Mouse (Mus musculus): ENCODE measurements around the gene Nuak2. TPM values are rescaled to one million over a fixed set of nuclear protein-coding genes. Genes with fewer than 3 reads are reported as not detected.
"Not testable (repeated sequence)": the region's sequence is repeated elsewhere in the genome, so short reads cannot be mapped to it uniquely, and the experiment has no call there.

Gene Nuak2
- polyA plus RNA-seq, 1 experiment = 6.0 TPM

GRCm38 (mm10) chr1:132328565-132328964 is 12.6 kb downstream of the Nuak2 start:
- DNase-seq (ENCODE audit: low read depth) = no peak

- DNase-seq (ENCODE audit: low read depth) = no peak
Observed at GRCm38 (mm10) chr1:132329656-132330055, 13.7 kb downstream of the Nuak2 start.

- no peak for DNase-seq (ENCODE audit: low read depth)
Observed at GRCm38 (mm10) chr1:132330397-132330796, 14.5 kb downstream of the Nuak2 start.

- no peak for DNase-seq (ENCODE audit: low read depth)
Observed at GRCm38 (mm10) chr1:132331283-132331682, 15.4 kb downstream of the Nuak2 start.

- no peak for DNase-seq (ENCODE audit: low read depth)
Observed at GRCm38 (mm10) chr1:132333201-132333600, 17.3 kb downstream of the Nuak2 start.

- DNase-seq (ENCODE audit: low read depth) = no peak
Observed at GRCm38 (mm10) chr1:132333675-132334141, 17.8 kb downstream of the Nuak2 start.

- DNase-seq (ENCODE audit: low read depth) = no peak
Observed at GRCm38 (mm10) chr1:132334178-132334801, 18.4 kb downstream of the Nuak2 start.

GRCm38 (mm10) chr1:132335378-132335965 is 19.5 kb downstream of the Nuak2 start:
- no peak for DNase-seq (ENCODE audit: low read depth)

- no peak for DNase-seq (ENCODE audit: low read depth)
Observed at GRCm38 (mm10) chr1:132336921-132337320, 21.0 kb downstream of the Nuak2 start.

GRCm38 (mm10) chr1:132338027-132338660 is 22.2 kb downstream of the Nuak2 start:
- no peak for DNase-seq (ENCODE audit: low read depth)

GRCm38 (mm10) chr1:132341731-132342501 is 26.0 kb downstream of the Nuak2 start:
- no peak for DNase-seq (ENCODE audit: low read depth)

GRCm38 (mm10) chr1:132342518-132342917 is 26.6 kb downstream of the Nuak2 start:
- no peak for DNase-seq (ENCODE audit: low read depth)

GRCm38 (mm10) chr1:132343191-132343590 is 27.3 kb downstream of the Nuak2 start:
- no peak for DNase-seq (ENCODE audit: low read depth)

GRCm38 (mm10) chr1:132343656-132344055 is 27.7 kb downstream of the Nuak2 start:
- DNase-seq (ENCODE audit: low read depth) = no peak

- DNase-seq (ENCODE audit: low read depth) = no peak
Observed at GRCm38 (mm10) chr1:132345514-132345913, 29.6 kb downstream of the Nuak2 start.

GRCm38 (mm10) chr1:132346134-132346851 is 30.4 kb downstream of the Nuak2 start:
- DNase-seq (ENCODE audit: low read depth) = no peak

- no peak for DNase-seq (ENCODE audit: low read depth)
Observed at GRCm38 (mm10) chr1:132346951-132347350, 31.0 kb downstream of the Nuak2 start.

GRCm38 (mm10) chr1:132348401-132348800 is 32.5 kb downstream of the Nuak2 start:
- DNase-seq (ENCODE audit: low read depth) = no peak

- not testable (repeated sequence) for DNase-seq (ENCODE audit: low read depth)
Observed at GRCm38 (mm10) chr1:132349049-132349448, 33.1 kb downstream of the Nuak2 start.

GRCm38 (mm10) chr1:132349601-132350000 is 33.7 kb downstream of the Nuak2 start:
- not testable (repeated sequence) for DNase-seq (ENCODE audit: low read depth)

GRCm38 (mm10) chr1:132351058-132351457 is 35.1 kb downstream of the Nuak2 start:
- no peak for DNase-seq (ENCODE audit: low read depth)

GRCm38 (mm10) chr1:132353389-132353788 is 37.5 kb downstream of the Nuak2 start:
- no peak for DNase-seq (ENCODE audit: low read depth)

Data from gonadal fat pad, adult 2 months (tissue).